Mouse (Mus musculus) natural killer cell, adult 2 months (primary cell): ENCODE data around the gene Gm48551.

ENCODE experiments used
- DNase-seq, 2 experiments: peaks; one replicate each; pipeline ENCODE4 v3.0.0; 2022; ENCODE audit warnings: low spot score in 2 of 2

The Gm48551 gene

DNA sequence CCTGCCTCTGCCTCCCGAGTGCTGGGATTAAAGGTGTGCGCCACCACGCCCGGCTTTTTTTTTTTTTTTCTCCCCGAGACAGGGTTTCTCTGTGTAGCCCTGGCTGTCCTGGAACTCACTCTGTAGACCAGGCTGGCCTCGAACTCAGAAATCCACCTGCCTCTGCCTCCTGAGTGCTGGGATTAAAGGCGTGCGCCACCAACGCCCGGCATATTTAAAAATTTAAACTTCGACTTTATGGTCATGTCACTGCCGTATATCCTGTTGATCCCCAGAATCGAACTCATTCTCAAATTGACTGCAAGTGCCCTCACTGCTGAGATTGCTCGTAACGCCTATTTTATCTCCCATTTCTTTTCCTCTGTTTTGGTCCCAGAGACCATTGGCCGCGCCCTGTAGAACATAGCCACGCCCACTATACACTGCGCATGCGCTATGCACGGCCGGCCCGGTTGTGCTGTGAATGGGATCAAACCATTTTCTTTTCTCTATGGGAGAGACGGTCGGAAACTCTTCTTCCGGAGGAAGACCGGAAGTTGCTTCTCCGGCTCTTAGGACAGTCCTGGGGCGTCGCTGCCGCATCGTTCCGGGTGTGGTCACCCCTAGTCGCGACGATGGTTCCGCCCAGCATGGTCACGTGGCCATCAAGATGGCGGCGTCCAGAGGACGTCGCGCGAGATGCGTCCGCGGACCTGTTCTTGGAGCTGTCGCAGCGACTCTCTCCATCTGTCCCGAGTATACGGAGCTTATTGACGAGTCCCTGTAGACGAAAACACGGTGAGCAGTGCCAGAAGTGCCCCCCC is at the start of gene Gm48551, which contains the start of gene Dohh:
TSS of gene Gm48551 (plus strand) at position 665 of the 803 bp plus-strand sequence.
TSS of gene Dohh (plus strand) at position 627 of the 803 bp plus-strand sequence.
- peak; percentile 97 for DNase-seq

DNA sequence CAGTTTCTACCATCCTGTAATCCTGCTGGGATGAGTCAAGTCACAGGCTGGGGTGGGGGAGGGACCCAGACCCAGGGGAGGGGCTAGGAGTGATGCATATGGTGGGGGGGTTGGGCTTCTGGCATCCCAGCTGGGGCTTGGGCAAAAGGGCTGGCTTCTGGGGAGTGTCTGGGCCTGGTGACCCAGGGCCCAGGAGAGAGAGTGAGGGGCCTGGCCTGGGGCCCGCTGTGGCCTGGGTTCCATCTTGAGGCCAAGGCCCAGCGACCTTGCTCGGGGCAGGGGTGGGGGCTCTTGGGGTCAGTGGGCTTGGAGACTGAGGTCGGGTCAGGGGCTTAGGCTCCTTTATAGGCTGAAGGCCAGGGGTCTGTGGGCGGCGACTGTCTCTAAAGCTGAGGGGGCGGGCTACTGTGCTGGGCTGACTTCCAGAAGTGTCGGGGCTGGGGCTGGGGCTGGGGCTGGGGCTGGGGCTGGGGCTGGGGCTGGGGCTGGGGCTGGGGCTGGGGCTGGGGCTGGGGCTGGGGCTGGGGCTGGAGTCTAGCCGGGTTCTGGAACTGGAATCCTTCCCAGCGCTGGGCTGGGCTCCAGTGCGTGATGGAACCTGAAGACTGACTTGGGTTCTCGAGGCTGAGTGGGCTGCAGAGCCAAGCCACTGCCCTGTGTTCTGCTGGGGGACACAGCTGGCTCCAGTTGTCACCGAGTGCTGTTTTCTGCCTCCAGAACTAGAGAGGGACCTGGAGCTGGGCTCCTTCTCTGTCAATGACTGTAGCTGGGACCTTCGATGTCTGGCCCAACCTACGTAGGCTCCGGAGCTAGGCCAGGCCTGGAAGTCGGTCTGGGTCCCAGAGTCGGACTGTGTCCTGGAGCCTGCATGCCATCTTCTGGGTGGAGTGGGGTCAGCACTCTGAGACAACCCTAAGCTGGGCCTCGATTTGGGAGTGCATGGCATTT is 48.6 kb upstream of the Gm48551 start:
- DNase-seq, result no peak

DNA sequence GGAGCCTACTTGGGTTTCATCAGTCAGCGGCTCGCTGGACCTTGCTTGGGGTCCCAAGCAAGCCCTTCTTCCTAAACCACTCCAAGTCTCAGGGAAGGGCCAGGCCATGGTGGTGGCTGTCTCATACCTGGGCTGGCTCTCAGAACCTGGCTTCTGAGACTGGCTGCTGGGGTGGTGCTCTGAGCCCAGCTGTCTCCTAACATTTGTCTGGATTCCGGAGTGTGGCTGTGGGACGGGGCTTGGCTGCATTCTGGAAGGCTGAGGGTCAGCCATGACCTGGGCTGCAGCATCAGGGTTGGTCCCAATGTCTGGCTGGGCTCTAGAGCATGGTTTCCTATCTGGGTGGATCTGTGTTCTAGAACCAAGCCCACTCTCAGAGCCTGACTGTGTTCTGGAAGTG is 47.7 kb upstream of the Gm48551 start:
- no peak for DNase-seq

DNA sequence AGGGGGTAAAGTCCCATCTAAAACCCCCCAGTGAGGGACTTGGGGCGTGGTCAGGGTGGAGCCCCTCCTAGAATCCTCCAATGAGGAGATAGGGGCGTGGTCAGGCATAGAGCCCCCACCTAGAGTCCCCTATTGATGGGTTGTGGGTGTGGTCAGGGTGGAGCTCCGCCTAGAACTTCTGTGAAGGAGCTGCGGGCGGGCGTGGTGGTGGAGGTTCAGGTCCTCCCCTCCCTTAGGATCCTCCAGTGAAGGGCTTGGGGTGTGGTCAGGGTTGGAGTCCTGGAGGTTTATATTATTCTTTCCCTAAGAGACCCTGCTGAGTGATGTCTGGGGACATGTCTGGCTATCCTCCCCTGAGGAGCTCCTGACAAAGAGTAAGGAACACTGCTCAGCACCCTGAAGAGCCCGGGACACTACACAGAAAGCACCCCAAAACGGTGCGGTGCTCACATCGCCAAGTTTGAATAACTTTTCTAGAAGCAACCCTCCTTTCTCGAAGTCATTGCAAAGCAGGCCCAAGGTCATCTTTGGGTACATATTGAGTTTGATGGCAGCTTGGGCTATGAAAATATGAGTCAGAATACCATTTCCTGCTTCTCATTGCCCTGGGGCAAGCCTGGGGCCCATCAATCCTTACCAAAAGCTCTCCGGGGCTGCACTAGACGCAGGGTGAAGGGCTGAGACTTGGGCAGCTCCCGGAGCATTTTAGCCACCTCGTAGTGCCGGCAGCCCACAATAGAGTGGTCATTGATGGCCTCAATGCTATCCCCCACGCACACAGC is 43.5 kb upstream of the Gm48551 start:
- no peak for DNase-seq

DNA sequence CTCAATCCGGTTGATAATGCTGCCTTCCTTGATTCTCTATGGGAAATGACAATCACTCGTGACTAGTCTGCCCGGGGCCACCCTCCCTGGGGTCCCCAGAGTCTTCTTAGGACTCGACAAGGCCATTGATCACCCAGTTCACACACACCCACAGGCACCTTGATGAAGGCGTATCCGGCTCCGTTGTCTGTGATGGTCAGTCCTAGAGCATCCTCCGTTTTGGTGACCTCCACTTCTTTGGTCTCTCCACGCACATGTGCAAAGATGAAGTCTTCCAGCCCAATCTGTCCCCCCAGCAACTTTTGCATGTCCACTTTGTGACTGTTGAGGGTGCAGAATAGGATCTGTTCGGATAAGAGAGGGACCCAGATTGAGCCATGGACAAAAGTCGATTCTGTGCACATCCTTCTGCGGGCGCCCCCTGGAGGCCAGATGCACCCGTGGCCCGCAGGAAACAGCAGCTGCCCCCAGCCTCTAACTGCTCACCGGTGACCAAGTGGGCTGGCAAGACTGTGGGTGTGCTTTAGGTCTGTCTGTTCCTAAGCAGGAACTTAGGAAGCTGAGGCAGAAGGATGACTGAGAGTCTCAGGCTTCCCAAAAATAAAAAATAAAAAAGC is 42.8 kb upstream of the Gm48551 start:
- DNase-seq, result peak in 1 of 2 experiments; percentile 71

DNA sequence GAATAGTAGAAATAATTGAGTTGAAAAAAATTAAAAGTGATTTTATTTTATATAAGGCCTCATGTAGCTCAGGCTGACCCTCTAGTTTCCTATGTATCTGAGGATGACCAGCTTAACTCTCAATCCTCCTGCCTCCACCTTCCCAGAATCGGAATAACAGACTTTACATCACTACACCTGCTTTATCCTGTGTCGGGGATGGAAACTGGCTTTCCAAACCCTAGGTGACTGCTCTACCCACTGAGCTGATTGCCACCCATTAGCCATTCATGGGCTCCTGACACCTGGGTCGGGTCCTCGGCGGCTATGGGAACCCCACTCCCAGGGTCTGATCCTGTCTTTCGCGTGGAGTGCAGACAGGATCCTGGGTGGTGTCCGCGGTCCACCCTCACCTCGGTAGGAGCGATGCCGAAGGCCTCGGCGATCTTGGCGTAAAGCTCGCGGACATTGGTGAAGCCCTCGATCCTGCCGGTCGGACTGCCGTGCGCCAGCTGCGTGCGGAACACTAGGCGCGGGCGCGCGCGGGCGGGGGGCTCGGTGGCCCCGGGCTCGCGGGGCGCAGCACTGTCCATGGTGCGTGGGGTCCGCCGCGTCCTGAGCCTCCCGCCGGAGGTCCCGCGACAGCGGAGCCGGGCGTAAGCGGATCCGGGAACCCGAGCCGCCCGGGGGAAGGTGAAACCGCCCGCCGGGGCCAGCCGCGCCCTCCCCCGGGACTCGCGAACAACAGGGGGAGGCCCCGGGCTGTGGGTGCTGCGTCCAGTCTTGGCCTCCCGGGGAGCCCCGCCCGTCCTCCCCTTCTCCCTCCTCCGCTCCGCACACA is 41.4 kb upstream of the Gm48551 start, which contains the start of gene Gipc3:
TSS of gene Gipc3 (minus strand) at position 581 of the 820 bp plus-strand sequence.
- no peak for DNase-seq

DNA sequence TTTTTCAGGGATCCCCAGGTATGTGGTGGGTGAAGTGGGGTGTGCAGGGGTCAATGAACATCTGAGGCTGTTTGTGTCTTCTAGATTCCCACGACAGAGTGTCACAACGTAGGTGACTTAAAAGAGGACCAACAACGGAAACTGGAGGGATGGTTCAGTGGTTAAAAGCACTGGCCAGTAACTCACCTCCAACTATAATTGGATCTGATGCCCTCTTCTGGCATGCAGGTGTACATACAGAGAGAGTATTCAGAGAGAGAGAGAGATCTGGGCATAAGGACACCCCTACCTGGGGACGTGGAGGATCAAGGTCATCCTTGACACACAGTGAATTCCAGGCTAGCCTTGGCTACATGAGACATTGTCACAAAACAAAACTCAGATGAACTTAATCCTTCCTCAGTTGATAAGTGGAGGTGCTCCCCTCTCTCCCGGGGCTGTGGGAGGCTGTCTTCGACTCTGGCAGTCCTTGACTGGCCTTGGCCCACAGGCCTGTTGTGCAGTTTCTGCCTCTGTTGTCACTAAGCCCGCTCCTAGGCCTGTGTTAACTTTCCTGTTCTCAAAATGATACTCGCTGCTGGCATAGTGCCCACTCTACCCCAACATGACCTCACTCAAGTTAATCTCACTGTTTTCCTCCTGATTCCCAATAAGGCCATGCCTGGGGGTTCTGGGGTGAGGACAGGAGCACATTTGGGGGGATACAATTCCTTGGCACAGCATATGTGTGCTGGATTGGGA is 39.7 kb upstream of the Gm48551 start:
- DNase-seq, result peak; percentile 21 to 47

DNA sequence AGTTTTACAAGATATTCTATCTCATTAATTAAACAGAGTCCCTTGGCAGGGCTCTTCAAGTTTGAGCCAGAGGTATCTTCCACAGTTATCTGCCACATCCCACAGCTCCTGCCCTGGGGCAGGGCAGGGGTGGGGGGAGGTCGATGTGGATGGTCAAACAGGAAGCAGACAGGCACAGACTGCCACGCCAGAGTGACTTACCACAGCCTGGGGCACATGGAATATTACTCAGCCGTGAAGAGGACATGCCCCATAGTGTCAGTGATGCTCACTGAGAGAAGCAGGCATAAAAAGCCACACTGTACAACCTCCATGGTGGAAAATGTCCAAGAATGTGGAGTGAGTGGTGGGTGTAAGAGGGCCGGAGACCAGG is 39.1 kb upstream of the Gm48551 start:
- no peak for DNase-seq

DNA sequence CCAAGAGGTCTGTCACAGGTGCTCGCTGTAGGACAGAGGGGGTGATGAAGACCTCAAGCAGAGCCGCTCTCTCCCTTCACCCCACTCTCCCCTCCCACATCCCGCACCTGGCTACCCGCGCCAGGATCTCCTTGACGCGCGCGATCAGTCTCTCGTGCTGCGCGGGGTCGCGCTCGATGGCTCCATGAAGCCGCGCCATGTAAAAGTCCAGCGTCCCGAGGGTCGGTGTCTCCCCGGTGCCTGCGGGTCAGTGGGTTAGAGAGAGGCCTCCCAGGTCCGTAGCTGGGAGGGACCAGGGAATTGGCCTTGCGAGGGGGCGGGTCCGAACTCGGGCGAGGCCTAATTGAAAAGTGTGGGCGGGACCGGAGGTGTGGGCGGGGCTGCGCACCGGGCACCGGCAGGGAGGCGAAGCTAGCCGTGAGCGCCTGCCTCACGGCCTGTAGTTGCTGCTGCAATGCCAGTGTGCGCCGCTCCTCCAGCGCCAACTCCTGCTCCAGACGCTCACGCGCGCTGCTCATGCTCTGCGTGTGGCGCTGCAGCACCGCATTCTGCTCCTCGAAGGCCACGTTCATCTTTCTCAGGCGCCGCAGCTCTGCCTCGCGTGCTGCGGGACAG is 37.7 kb upstream of the Gm48551 start:
- peak; percentile 44 to 59 for DNase-seq

DNA sequence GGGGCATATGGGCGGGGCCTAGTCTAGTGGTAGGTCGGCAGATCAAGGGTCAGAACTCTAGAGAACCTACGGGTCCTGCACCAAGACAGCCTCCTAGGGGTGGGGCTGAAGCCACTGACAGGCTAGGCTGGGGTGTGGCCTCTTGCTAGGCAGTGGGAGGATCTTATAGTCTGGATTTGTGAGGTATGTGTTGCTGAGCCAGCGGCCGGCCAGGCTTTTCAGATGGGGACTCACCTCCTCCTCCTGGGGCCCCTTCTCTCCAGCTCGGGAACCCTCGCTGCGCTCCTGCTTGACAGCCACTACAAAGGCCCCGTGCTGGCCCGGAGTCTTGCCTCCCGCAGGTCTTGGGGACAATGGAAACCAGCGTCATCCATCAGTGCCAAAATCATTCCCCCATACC is 35.1 kb upstream of the Gm48551 start:
- no peak for DNase-seq

DNA sequence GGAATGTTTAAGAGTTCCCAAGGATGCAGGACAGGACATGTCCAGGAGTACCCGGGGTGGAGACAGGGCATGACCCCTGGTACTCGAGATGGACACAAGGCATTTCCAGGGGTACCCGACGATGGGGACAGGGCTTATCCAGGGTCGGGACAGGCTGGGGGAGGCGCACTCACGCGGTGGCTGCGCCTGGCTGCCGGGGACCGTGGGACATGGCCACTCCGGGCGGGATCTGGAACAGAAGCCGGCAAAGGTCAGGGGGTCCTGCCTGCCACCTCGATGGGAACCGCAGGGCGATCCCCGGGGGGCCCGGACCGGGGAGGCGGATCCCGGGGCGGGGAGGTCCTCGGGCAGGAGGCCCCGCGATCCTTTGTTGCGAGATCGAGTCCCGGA is 34.3 kb upstream of the Gm48551 start:
- DNase-seq, result no peak

DNA sequence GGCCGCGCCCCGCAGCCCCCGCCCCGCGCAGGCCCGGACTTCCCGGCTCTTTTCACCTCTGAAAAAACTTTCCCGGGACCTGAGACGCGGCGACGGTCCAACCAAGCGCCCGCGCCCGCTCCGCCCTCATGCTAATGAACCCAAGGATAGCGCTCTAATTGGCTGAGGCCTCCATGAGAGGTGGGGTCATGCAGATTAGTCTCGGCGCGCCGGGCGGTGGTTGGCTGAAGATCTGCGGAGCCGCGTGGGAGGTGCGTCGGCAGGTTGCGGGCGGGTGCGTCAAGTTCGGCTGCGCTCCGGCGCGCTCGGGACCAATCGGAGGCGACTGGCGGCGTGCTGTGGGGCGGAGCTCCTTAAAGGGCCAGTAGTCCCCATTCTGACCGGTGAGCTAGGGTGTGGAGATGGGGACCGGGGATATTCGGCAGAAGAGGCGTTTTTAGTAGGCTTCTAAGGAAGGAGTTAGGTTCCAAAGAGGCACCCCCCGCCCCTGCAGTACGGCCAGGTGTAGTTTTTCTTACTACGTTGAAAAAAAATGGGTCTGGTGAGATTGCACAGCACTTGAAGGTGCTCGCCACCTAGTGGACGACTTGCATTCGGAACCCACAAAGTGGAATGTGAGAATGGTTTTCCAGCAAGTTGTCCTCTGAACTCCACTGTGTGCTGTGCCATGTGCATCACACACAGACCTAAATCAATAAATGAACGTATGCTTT is 33.8 kb upstream of the Gm48551 start, which contains the start of gene Hmg20b:
TSS of gene Hmg20b (minus strand) at position 130 of the 713 bp plus-strand sequence.
- DNase-seq, result peak; percentile 98 to 99

DNA sequence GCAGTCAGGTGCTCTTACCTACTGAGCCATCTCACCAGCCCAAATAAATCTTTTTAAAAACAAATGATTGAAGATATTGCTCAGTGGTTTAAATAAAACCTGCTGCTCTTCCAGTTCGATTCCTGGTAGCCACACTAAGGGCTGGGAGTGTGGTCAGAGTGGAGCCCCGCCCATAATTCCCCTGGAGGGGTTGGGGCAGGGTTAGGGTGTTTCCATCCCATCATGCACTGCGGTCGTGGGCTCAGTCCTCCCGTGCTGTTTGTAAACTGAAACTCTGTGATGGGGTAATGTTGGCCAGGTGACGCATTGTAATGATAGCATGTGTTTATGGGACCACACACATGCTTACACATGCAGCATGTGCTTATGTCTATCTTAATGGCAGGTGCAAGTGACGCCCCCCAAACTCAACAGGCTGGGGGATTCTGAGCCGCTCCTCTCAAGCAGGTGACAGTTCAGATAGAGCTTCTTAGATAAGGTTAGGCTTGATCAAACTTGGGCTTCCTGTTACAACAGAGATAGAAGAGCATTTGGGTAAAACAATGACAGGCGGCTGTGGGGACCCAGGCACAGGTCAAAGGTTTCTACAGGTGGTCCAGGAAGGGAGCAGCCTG is 32.5 kb upstream of the Gm48551 start:
- DNase-seq, result peak in 1 of 2 experiments; percentile 44

DNA sequence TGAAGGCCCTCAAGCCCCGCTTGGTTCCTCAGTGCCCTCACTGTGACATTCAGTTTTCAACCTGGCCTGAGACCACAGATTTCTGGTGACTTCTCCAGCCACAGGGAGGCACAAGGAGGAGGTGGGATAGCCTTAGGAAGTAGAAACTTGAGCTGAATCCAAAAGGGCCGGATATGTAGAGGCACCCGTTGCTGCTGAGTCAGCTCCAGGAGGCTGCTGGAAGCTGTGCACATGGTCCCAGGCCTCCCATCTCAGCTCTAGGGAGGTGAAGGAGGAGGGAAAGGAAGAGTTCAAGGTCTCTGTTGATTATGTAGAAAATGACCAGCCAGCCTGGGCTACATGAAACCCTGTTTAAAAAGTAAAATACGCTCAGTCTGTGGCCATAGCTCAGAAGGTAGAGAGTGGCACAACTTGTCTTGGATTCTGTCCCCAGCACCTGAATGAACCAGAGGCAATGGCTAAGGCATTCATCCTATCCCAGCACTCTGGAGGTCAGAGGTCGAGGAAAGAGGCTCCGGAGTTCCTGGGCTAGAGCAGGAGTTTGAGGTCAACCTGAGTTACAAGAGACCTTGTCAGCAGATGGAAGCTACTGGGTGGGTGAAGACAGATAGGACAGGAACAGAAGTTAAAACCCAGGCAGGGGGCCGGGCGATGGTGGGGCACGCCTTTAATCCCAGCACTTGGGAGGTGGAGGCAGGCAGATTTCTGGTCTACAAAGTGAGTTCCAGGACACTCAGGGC is 29.4 kb upstream of the Gm48551 start:
- DNase-seq, result no peak

DNA sequence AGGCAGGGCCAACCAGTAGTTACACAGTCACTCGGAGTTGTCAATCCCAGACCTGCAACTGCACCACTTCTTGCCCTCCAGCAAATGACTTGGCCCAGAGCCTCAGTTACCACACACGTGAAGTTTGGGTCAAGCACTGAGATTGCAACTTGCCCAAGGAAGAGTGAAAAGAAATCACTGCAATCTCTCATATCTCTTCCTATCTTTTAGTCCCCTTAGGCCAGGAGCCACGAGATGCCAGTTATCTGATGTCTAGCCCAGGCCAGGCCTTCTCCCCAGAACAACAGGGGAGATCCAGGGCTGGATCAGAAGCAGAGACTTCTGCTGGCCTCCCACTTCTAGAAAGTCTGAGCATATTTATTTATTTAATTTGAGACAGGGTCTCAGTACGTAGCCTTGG is 28.7 kb upstream of the Gm48551 start:
- DNase-seq, result no peak

DNA sequence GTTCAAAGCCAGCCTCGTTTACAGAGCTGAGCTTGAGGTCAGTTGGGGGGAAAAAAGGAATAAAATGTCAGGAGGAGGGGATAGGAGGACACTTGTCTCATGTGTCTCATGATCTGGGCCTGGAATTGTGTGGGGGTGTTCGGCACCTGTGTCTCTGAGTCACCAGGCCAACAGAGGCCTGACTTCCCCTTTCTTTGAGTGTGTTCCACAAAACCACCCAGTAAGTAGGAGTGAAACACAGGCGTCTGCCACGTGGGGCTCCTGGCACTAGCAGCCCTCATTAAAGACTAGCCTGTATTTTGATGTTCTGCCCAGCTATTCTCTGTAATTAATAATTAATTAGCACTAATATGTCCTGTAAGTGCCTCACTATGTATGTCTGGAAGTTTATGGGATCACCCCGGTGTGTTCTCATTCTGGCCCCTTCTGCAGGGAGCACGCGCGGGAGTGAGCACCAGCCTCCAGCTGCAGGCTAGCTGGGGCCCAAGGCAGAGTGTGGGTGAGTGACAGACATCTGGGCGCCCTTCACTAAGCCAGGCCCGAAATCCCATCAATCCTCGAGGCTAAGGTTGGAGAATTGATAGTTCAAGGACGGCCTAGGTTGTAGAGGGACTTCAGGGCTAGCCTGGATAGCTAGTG is 27.8 kb upstream of the Gm48551 start:
- DNase-seq, result peak in 1 of 2 experiments; percentile 68
